Mouse (Mus musculus) liver, adult 2 months (tissue): Measurements from ENCODE around the gene Myl3. TPM values are rescaled to one million over a fixed set of nuclear protein-coding genes. Genes with fewer than 3 reads are reported as not detected.

ENCODE experiments used
- DNase-seq: peaks from one replicate; pipeline ENCODE4 v3.0.0-alpha.2; 2011; ENCODE audit warnings: low read depth, low spot score; ENCODE audit errors: extremely low read depth
- H3K27ac ChIP-seq: fragments of 200-500 bp; replicated peaks from 2 replicates; pipeline ENCODE4 v1.5.1; 2012; ENCODE audit warnings: low read depth, mild to moderate bottlenecking, control low read depth, inconsistent platforms, low read length; ENCODE audit not compliant: insufficient read depth
- H3K27me3 ChIP-seq: fragments of 200-500 bp; 2 replicates; pipeline ENCODE4 v1.6.1; 2012; ENCODE audit warnings: mild to moderate bottlenecking, moderate library complexity, low read length, inconsistent platforms; ENCODE audit not compliant: control insufficient read depth, insufficient read depth
- H3K36me3 ChIP-seq: fragments of 200-500 bp; 2 replicates; pipeline ENCODE4 v1.6.1; 2012; ENCODE audit warnings: low read length, inconsistent platforms; ENCODE audit not compliant: control insufficient read depth, insufficient read depth
- H3K4me1 ChIP-seq: fragments of 200-500 bp; 2 replicates; pipeline ENCODE4 v1.6.1; 2011; ENCODE audit warnings: low read length; ENCODE audit not compliant: control insufficient read depth, insufficient read depth
- H3K4me3 ChIP-seq: fragments of 200-500 bp; 2 replicates; pipeline ENCODE4 v1.5.1; 2011; ENCODE audit warnings: low read depth, mild to moderate bottlenecking, control low read depth, low read length, moderate library complexity; ENCODE audit not compliant: insufficient read depth
- H3K79me2 ChIP-seq: fragments of 200-500 bp; 2 replicates; pipeline ENCODE4 v1.6.1; 2012; ENCODE audit warnings: inconsistent platforms, mild to moderate bottlenecking, low read length, moderate library complexity; ENCODE audit not compliant: control insufficient read depth, insufficient read depth
- H3K9ac ChIP-seq: fragments of 200-500 bp; 2 replicates; pipeline ENCODE4 v1.6.1; 2012; ENCODE audit warnings: low read depth, mild to moderate bottlenecking, control low read depth, inconsistent platforms, low read length
- CTCF ChIP-seq: fragments of 200-500 bp; IDR thresholded peaks from 2 replicates; pipeline ENCODE4 v1.5.1; 2011; ENCODE audit warnings: low read depth, low read length, control low read depth
- POLR2A ChIP-seq: fragments of 200-500 bp; IDR thresholded peaks from 2 replicates; pipeline ENCODE4 v1.6.1; 2011; ENCODE audit warnings: low read length, control low read depth; ENCODE audit not compliant: insufficient read depth; ENCODE audit errors: extremely low read depth
- WGBS: fragments of 180-500 bp; shearing (Covaris S2); methylation state at CpG from one replicate; pipeline ENCODE4 v1.1.7; 2018; 5-methylcytosine and 5-hydroxymethylcytosine counted together
- polyA plus RNA-seq: library from polyadenylated mRNA; depleted of rRNA; stranded (reverse); fragments of >200 nt; gene quantifications from 2 replicates; pipeline ENCODE4 v1.2.3, GENCODE M21; 2012
- total RNA-seq: library from RNA; depleted of rRNA; stranded (reverse); fragments of >200 nt; gene quantifications from 2 replicates; pipeline ENCODE4 v1.2.3, GENCODE M21; 2014

The Myl3 gene
- total and polyA plus RNA-seq, 2 experiments: 0.55 TPM; not detected in 1

DNA sequence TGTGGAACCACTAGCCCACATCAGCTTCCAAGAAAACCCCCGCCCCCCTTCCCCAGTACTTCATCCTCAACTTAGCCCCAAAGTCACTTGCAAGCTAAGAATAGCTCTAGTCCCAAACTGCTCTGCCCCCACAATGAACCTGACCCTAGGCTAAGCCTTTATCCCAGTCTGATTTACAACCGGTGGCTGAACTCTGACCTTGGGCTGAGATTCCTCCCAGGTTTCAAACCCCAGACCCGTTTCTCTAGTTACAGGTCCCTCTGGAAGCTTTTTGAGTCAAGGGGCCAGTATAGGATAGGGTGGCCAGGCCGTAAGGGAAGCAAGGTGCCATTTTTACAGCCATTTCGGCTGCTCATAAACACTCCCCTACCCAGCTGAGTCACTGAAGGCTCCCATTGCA is 4.6 kb downstream of the Myl3 start:
- WGBS: 71% methylated on average over 5 of the region's 5 CpGs
- peak overlapping the region; percentile 28 for H3K4me3 ChIP-seq
- H3K79me2 ChIP-seq: no peaks in the 10 kb centered on the region
- no peak for TF ChIP-seq CTCF
- no peak for TF ChIP-seq POLR2A
- DNase-seq: no peak
- peak overlapping the region; percentile 54; the same call in 1 of the 2 replicates for H3K27ac ChIP-seq
- peak overlapping the region; percentile 3 for H3K9ac ChIP-seq
- H3K27me3 ChIP-seq: peaks cover 14% of the 10 kb centered on the region
- no peaks in the 10 kb centered on the region for H3K36me3 ChIP-seq
- no peaks in the 10 kb centered on the region for H3K4me1 ChIP-seq

DNA sequence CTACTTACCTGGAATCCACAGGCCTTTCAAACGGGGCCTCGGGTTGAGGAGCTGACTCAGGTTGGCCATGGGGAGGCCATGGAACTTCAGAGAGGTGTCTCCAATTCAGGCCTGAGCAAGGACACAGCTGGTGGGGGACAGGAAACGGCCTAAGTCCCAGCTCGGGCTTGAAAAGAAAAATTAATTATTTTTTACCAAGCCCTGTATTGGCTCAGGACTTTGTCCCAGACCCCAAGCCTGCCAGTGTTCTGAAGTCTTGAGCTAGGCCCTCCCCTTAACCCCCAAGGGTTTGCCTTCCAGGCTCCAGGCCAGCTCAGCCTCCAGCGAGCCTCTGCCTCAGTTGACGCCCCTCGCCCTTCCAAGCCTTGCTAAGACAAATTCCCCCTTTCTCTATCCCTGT is 5.3 kb downstream of the Myl3 start, which contains the start of gene Pth1r:
Pth1r (minus strand) TSS at position 185 of the 400 bp plus-strand sequence.
- H3K27ac ChIP-seq: peak within 1 kb of the TSS; percentile 54; the same call in 1 of the 2 replicates
- H3K36me3 ChIP-seq: no peaks in the 10 kb centered on the region
- peak within 1 kb of the TSS; percentile 28 for H3K4me3 ChIP-seq
- H3K27me3 ChIP-seq: peaks cover 8% of the 10 kb centered on the region
- DNase-seq: no peak
- no peaks in the 10 kb centered on the region for H3K79me2 ChIP-seq
- TF ChIP-seq POLR2A: no peak
- TF ChIP-seq CTCF: no peak
- H3K9ac ChIP-seq: peak within 1 kb of the TSS; percentile 3
- H3K4me1 ChIP-seq: no peaks in the 10 kb centered on the region
- 77% methylated on average over 7 of the region's 7 CpGs for WGBS

DNA sequence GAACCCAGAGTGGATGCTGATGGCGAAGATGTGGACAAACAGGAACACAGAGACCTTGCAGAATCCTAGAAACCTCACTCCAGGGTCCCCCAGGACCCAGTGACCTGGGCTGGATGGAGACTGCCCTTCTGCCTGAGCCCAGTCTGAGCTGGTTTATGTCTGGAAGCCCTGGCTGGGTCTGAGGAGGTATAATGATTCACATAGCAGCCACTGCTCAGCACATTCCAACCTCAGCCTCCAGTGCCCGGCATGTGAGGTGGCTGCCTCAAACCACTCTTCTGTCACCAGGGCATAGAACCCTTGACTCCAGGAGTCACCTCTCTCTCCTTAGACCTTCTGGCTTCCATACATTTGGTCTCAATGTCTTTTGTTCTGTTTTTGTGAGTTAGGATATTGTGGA is 6.8 kb downstream of the Myl3 start:
- Histone ChIP-seq H3K4me1 (no peaks in the 10 kb centered on the region), H3K27ac (0 out of 2 replicates have a peak overlapping the region, but pooled peaks have one; percentile 21), H3K27me3 (no peaks in the 10 kb centered on the region; the same call in 1 of the 2 replicates), H3K9ac (no peak overlapping the region), H3K36me3 (no peaks in the 10 kb centered on the region), H3K4me3 (no peak overlapping the region), H3K79me2 (no peaks in the 10 kb centered on the region)
- no peak for DNase-seq
- no peak for TF ChIP-seq CTCF
- 71% methylated on average over 2 of the region's 2 CpGs for WGBS

GRCm38 (mm10) chr9:110750404-110751187 is 8.9 kb downstream of the Myl3 start:
- DNase-seq: no peak
- H3K27ac ChIP-seq: peak overlapping the region; percentile 59
- TF ChIP-seq POLR2A (no peak), CTCF (no peak)
- H3K36me3 ChIP-seq: no peaks in the 10 kb centered on the region
- no peak overlapping the region for H3K9ac ChIP-seq
- no peaks in the 10 kb centered on the region for H3K4me1 ChIP-seq
- H3K4me3 ChIP-seq: no peak overlapping the region
- H3K79me2 ChIP-seq: no peaks in the 10 kb centered on the region
- no peaks in the 10 kb centered on the region for H3K27me3 ChIP-seq
- 75% methylated on average over 14 of the region's 14 CpGs for WGBS

- Histone ChIP-seq H3K4me1 (no peaks in the 10 kb centered on the region), H3K36me3 (no peaks in the 10 kb centered on the region), H3K4me3 (no peak overlapping the region), H3K79me2 (no peaks in the 10 kb centered on the region), H3K27me3 (no peaks in the 10 kb centered on the region), H3K9ac (no peak overlapping the region), H3K27ac (peak overlapping the region; percentile 59)
- 77% methylated on average over 5 of the region's 5 CpGs for WGBS
- no peak for DNase-seq
- no peak for TF ChIP-seq CTCF
- no peak for TF ChIP-seq POLR2A
Measured at GRCm38 (mm10) chr9:110751412-110751811, 9.8 kb downstream of the Myl3 start.

DNA sequence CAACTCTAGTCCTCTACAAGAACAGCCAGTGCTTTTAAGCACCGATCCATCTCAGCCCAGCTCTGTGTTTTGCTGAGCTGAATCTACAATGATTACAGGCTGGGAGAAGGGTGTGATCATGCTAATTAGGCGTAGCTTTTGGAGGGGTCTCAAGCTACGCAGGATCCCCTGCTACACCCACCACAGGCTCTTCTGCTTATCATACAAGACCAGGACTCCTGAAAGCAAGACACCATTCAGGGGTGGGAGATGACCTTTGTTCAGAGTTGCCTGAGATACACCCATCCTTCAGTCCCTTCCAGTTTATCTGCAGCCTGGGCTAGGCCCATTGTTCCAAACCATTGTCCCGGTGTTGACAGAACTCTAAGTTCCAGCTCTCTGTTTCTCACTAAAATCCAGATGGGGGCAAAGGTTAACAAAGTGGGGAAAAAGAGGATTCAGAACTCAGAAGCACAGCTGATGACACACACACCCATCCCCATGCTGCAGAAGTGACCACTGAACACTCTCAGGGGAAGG is 11.3 kb downstream of the Myl3 start:
- no peak for DNase-seq
- Histone ChIP-seq H3K9ac (no peak overlapping the region), H3K79me2 (no peaks in the 10 kb centered on the region), H3K4me1 (no peaks in the 10 kb centered on the region), H3K27ac (peak overlapping the region; percentile 12), H3K36me3 (no peaks in the 10 kb centered on the region), H3K4me3 (no peak overlapping the region), H3K27me3 (no peaks in the 10 kb centered on the region)
- TF ChIP-seq CTCF (no peak), POLR2A (no peak)
- WGBS: 85% methylated on average over 4 of the region's 4 CpGs
